Mouse (Mus musculus): ENCODE data around the gene Sart3.

GRCm38 (mm10) chr5:113716581-113717388, 55.5 kb downstream of the Sart3 start:
- TF ChIP-seq FLI1 (IDR thresholded peaks at IDR 0.05; ENCODE audit: low read length) (no peak), GATA1 (IDR thresholded peaks at IDR 0.05; ENCODE audit: borderline replicate concordance, low read length) (no peak)
